Mouse (Mus musculus): ENCODE measurements around the gene Rab34.

- TF ChIP-seq POLR2AphosphoS5 (IDR thresholded peaks at IDR 0.05; ENCODE audit: insufficient replicate concordance, low read depth, low read length) (no peak), CTCF (IDR thresholded peaks at IDR 0.05; ENCODE audit: low read depth, low read length) (no peak)
These were observed 25.2 kb upstream of the Rab34 start for GRCm38 (mm10) chr11:78163045-78163444.

All from G1E (cell line).